ENCODE assay signal across 9 mouse cellular contexts in the genomic region with DNA sequence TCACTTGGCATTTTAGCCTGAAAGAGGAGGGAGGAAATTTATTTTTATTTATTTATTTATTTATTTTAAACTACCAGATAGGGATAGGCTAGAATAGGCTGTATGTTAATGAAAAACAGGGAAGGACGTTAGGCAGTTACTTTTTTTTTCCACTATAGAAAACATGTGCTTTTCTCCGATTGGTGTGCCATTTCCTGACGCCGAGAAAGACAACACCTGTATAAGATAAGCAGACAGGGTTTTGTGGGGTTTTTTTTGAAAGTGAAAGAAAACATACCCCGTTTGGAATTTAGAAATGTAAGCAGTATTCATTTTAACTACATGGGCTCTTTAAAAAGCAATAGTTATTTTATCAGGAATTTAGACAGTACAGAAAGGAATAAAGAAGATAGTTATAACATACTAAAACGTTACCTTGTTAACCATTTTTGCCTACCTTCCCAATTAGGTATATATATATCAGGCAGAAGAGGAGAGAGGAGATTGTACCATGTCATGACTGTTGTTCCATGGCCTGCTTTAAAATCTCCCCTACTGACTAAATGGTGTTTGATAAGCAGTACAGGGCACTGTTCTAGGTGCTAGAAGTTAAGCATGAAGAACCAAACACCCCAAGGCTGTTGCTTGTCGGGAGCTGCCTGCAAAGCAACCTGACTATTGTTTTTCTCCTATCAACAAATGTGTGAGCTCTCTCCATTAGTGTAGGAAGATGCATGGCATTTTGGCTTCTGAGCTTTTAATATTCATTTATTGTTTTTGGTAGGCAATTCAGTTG. TPM values are rescaled to one million over a fixed set of nuclear protein-coding genes. Genes with fewer than 3 reads are reported as not detected.
DNase-seq lines count a peak whose midpoint lies in the region; ATAC-seq and TF ChIP-seq lines count a peak whose summit lies in the region.
"Had no signal": no experiment of that assay in that cellular context is flagged by ENCODE, and none has a peak within 500 bp of the region (broad histone marks: within the 10 kb centered on the region; RNA-seq: fewer than 3 reads in every experiment).

No protein-coding gene starts in this region.

- no peaks in the 10 kb centered on the region for H3K9me3 ChIP-seq in heart, embryonic 14.5 days (ENCODE audit: control insufficient read depth, low read length)
- H3K9me3 ChIP-seq in G1E (replicated peaks) = no peaks in the 10 kb centered on the region
- H3K9me3 ChIP-seq in hindbrain, embryonic 14.5 days (ENCODE audit: control insufficient read depth, low read length) = no peaks in the 10 kb centered on the region
- no peaks in the 10 kb centered on the region for H3K9me3 ChIP-seq in midbrain, embryonic 12.5 days

- intact Hi-C loops in left cerebral cortex, postnatal 36 days (cut with DNase I) = no loop called here

- no peak for TF ChIP-seq CTCF in G1E (IDR thresholded peaks at IDR 0.05; ENCODE audit: low read depth, low read length)

- H3K27ac ChIP-seq in heart, embryonic 14.5 days (replicated peaks in 1 of 2; ENCODE audit: control insufficient read depth in 1 of 2, insufficient read depth in 1 of 2, low read depth in 2 of 2, low read length in 2 of 2) = no peak overlapping the region
- H3K27ac ChIP-seq in hindbrain, embryonic 14.5 days = no peak overlapping the region
- H3K27ac ChIP-seq in midbrain, embryonic 12.5 days (replicated peaks) = no peak overlapping the region

- H3K4me2 ChIP-seq in heart, embryonic 14.5 days (ENCODE audit: low read length) = peak overlapping the region; percentile 86
- peak overlapping the region; percentile 53 for H3K4me2 ChIP-seq in hindbrain, embryonic 14.5 days (replicated peaks)
- peak overlapping the region; percentile 67 for H3K4me2 ChIP-seq in midbrain, embryonic 12.5 days (replicated peaks)

- no peak for DNase-seq in heart, adult 8-10 months (ENCODE audit: low spot score)
- no peak for DNase-seq in G1E (ENCODE audit: low spot score)
- DNase-seq in hindbrain, embryonic 14.5 days (ENCODE audit: low spot score) = no peak
- no peak for DNase-seq in left cerebral cortex, postnatal 36 days (ENCODE audit: low spot score in 2 of 2)
- DNase-seq in adrenal gland, postnatal 14 days = no peak
- DNase-seq in adrenal gland, postnatal 10 days = no peak
- DNase-seq: gastrocnemius, postnatal 14 days had no signal

- H3K4me1 ChIP-seq in heart, embryonic 14.5 days (ENCODE audit: control insufficient read depth in 2 of 2, insufficient read depth in 2 of 2, low read length in 2 of 2) = peaks cover 0 to 10% of the 10 kb centered on the region in 2 experiments; a peak in 3 of 4 replicates
- peaks cover 46% of the 10 kb centered on the region for H3K4me1 ChIP-seq in G1E (ENCODE audit: insufficient read depth, low read depth, low read length)
- peaks cover 6% of the 10 kb centered on the region for H3K4me1 ChIP-seq in hindbrain, embryonic 14.5 days (replicated peaks; ENCODE audit: control insufficient read depth, insufficient read depth, low read length)
- H3K4me1 ChIP-seq in midbrain, embryonic 12.5 days = 0 out of 2 replicates have a peak, but pooled peaks cover 3% of the 10 kb centered on the region

- H3K27me3 ChIP-seq in heart, embryonic 14.5 days (ENCODE audit: control insufficient read depth, insufficient read depth, low read length) = no peaks in the 10 kb centered on the region
- no peaks in the 10 kb centered on the region for H3K27me3 ChIP-seq in G1E (ENCODE audit: insufficient read depth, low read length)
- H3K27me3 ChIP-seq in hindbrain, embryonic 14.5 days (ENCODE audit: control insufficient read depth, insufficient read depth, low read length) = no peaks in the 10 kb centered on the region
- no peaks in the 10 kb centered on the region for H3K27me3 ChIP-seq in midbrain, embryonic 12.5 days

- H3K4me3 ChIP-seq in heart, embryonic 14.5 days (ENCODE audit: control insufficient read depth in 1 of 2, insufficient read depth in 1 of 2, low read depth in 1 of 2, low read length in 2 of 2) = peak overlapping the region in 1 of 2 experiments; percentile 91; a peak in 2 of 4 replicates
- H3K4me3 ChIP-seq in G1E (ENCODE audit: low read depth, low read length) = peak overlapping the region; percentile 99
- H3K4me3 ChIP-seq in hindbrain, embryonic 14.5 days (replicated peaks; ENCODE audit: low read length) = peak overlapping the region; percentile 87
- peak overlapping the region; percentile 94 for H3K4me3 ChIP-seq in midbrain, embryonic 12.5 days

- H3K36me3 ChIP-seq in heart, embryonic 14.5 days (ENCODE audit: control insufficient read depth, insufficient read depth, low read length) = no peaks in the 10 kb centered on the region
- H3K36me3 ChIP-seq in G1E (replicated peaks) = peaks cover 20% of the 10 kb centered on the region
- no peaks in the 10 kb centered on the region for H3K36me3 ChIP-seq in hindbrain, embryonic 14.5 days (replicated peaks; ENCODE audit: control insufficient read depth, insufficient read depth)
- H3K36me3 ChIP-seq in midbrain, embryonic 12.5 days = no peaks in the 10 kb centered on the region

- no peak overlapping the region for H3K9ac ChIP-seq in heart, embryonic 14.5 days (ENCODE audit: low read length)
- 0 out of 2 replicates have a peak overlapping the region, but pooled peaks have one; percentile 94 for H3K9ac ChIP-seq in hindbrain, embryonic 14.5 days
- H3K9ac ChIP-seq in midbrain, embryonic 12.5 days (replicated peaks) = no peak overlapping the region

- ATAC-seq in heart, embryonic 14.5 days (ENCODE audit: insufficient number of reproducible peaks, insufficient read depth, low FRiP score, low read depth) = no peak
- no peak for ATAC-seq in G1E (ENCODE audit: extremely low read depth, insufficient number of reproducible peaks, low FRiP score, poor library complexity, severe bottlenecking)
- ATAC-seq in hindbrain, embryonic 14.5 days (ENCODE audit: low FRiP score) = no peak
- ATAC-seq in midbrain, embryonic 12.5 days (ENCODE audit: low FRiP score, low read depth) = no peak

- WGBS in heart, embryonic 14.5 days = 44% methylated on average over 7 of the region's 7 CpGs
- WGBS in hindbrain, embryonic 14.5 days = 76% methylated on average over 7 of the region's 7 CpGs
- 76% methylated on average over 7 of the region's 7 CpGs for WGBS in midbrain, embryonic 12.5 days

RNA-seq across cellular contexts. Expression of gene Ugcg, which starts 1.8 kb away (rescaled TPM):
- polyA plus RNA-seq in heart, embryonic 14.5 days (2014; fragmentation: Nextera tagmentation; extraction: Ambion mirVana) = 10.7 and 11.0 TPM in 2 replicates
- 10 to 100 TPM; 11.7 to 14.2 (median 13.5) TPM for total RNA-seq in heart, adult 8-10 months (2022)
- total RNA-seq in G1E (2014; fragmentation: Nextera tagmentation) (622 and 664 TPM in 2 replicates), G1E (2017) (341 and 382 TPM in 2 replicates)
- 142 and 168 TPM in 2 replicates for polyA plus RNA-seq in G1E (2012)
- polyA plus RNA-seq in hindbrain, embryonic 14.5 days (2014; fragmentation: Nextera tagmentation; extraction: Ambion mirVana) = 22.5 and 24.7 TPM in 2 replicates
- 15.0 and 19.3 TPM in 2 replicates for polyA plus RNA-seq in midbrain, embryonic 12.5 days (2016; fragmentation: Nextera tagmentation; extraction: Ambion mirVana)
- 10 to 100 TPM; 88.1 to 88.4 TPM for total RNA-seq in left cerebral cortex, postnatal 36 days (2021)
- 36.9 and 46.0 TPM in 2 replicates for total RNA-seq in adrenal gland, postnatal 14 days (2021)
- 10 to 100 TPM; 36.0 to 45.7 TPM for total RNA-seq in adrenal gland, postnatal 10 days (2021)

RNA-seq across cellular contexts. Expression of gene AI481877, which starts 52.1 kb away (rescaled TPM):
- not detected in 2 replicates for polyA plus RNA-seq in heart, embryonic 14.5 days (2014; fragmentation: Nextera tagmentation; extraction: Ambion mirVana)
- not detected for total RNA-seq in heart, adult 8-10 months (2022)
- 0.68 and 1.5 TPM in 2 replicates for total RNA-seq in G1E (2014; fragmentation: Nextera tagmentation)
- total RNA-seq in G1E (2017) = 0.05 and 0.06 TPM in 2 replicates
- not detected in 2 replicates for polyA plus RNA-seq in G1E (2012)
- not detected in 2 replicates for polyA plus RNA-seq in hindbrain, embryonic 14.5 days (2014; fragmentation: Nextera tagmentation; extraction: Ambion mirVana)
- polyA plus RNA-seq in midbrain, embryonic 12.5 days (2016; fragmentation: Nextera tagmentation; extraction: Ambion mirVana) = not detected in 2 replicates
- not detected for total RNA-seq in left cerebral cortex, postnatal 36 days (2021)
- total RNA-seq in adrenal gland, postnatal 14 days (2021) = not detected in 2 replicates
- total RNA-seq in adrenal gland, postnatal 10 days (2021) = under 1 TPM in 1 of 2 experiments, not detected in 1; 0.15 TPM
- total RNA-seq: gastrocnemius, postnatal 14 days had no signal
